Mouse (Mus musculus) pancreas, adult 10 weeks (tissue): ENCODE measurements around the gene Eefsec. TPM values are rescaled to one million over a fixed set of nuclear protein-coding genes. Genes with fewer than 3 reads are reported as not detected.

Experiments used
- polyA plus RNA-seq: library from polyadenylated mRNA; stranded (reverse); fragments of 350-450 nt; fragmentation: Illumina TruSeq; extraction: RNeasy Lipid Tissue Mini Kit (QIAGEN cat#74804); gene quantifications from one replicate; pipeline ENCODE4 v1.2.3, GENCODE M21; 2015; ENCODE audit warnings: low read depth, low replicate concordance; ENCODE audit not compliant: insufficient read depth

Gene Eefsec
- 3.1 TPM for polyA plus RNA-seq

GRCm38 (mm10) chr6:88446063-88447002, at the start of gene Eefsec:
Eefsec (minus strand) TSS chr6:88446539.

GRCm38 (mm10) chr6:88465181-88465920, 19.0 kb upstream of the Eefsec start, which contains the start of gene Ruvbl1:
Ruvbl1 (plus strand) TSS chr6:88465409.

GRCm38 (mm10) chr6:88221968-88222367, 224.4 kb downstream of the Eefsec start, which contains the start of gene Dnajb8:
Dnajb8 (plus strand) TSS chr6:88222268.

Other genes starting within 250 kb of the Eefsec start
- gene Dnajb8, start 224.3 kb downstream of the Eefsec start, polyA plus RNA-seq, result not detected
- 6.9 TPM for gene Ruvbl1, start 18.9 kb upstream of the Eefsec start, polyA plus RNA-seq
- 70.8 TPM for gene Sec61a1, start 72.4 kb upstream of the Eefsec start, polyA plus RNA-seq
- gene Kbtbd12, start 191.4 kb upstream of the Eefsec start, polyA plus RNA-seq, result 0.54 TPM